Mouse (Mus musculus): ENCODE results near the gene Colgalt2.
"Not testable (repeated sequence)": the region's sequence is repeated elsewhere in the genome, so short reads cannot be mapped to it uniquely, and the experiment has no call there.

The Colgalt2 gene

DNA sequence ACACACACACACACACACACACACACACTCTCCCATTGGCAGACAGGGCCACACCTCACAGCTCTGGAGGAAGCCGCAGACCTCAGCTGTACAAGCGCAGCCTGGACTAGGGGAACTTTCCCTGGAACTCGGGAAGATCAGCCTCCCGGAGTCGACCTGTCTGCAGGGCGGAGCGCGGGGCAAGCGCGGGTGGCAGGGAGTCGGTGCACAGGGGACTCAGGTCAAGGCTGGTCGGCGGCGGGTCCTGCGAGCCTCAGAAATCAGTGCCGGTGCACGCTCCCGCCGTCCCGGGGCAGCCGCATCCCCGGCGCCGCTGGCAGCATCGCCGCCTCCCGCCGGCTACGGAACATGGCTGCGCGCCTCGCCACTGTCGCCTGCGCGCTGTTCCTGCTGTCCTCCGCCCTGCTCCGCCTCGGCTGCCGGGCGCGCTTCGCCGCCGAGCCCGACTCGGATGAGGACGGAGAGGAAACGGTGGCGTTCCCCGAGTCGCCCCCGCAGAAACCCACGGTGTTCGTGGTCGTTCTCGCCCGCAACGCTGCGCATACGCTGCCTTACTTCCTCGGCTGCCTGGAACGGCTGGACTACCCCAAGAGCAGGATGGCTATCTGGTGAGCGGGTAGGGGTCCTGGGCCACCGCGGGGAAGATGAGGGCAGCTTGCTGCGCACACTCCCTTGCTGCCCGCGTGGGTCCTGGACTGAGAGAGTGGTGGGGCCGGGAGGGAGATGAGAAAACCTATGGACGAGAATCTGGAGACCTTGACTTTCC, at the start of gene Colgalt2:
Gene Colgalt2 (plus strand): TSS at position 41 of the 766 bp plus-strand sequence.
- H3K36me3 ChIP-seq (ENCODE audit: insufficient read depth, low read length): no peaks in the 10 kb centered on the region
- H3K27me3 ChIP-seq (ENCODE audit: insufficient read depth, low read length): peaks cover 47% of the 10 kb centered on the region
- peak within 1 kb of the TSS; percentile 81 for H3K4me3 ChIP-seq (replicated peaks; ENCODE audit: low read length)
- H3K4me1 ChIP-seq (replicated peaks; ENCODE audit: low read depth, low read length): peaks cover 6% of the 10 kb centered on the region
- TF ChIP-seq NANOG (IDR thresholded peaks at IDR 0.05; ENCODE audit: borderline replicate concordance, low read length): no peak
- TF ChIP-seq CTCF (conservative IDR thresholded peaks at IDR 0.05; ENCODE audit: low read length): no peak
- TF ChIP-seq POU5F1 (IDR thresholded peaks at IDR 0.05; ENCODE audit: borderline replicate concordance, low read length): no peak
- H3K9me3 ChIP-seq (ENCODE audit: low read length): peaks cover 10% of the 10 kb centered on the region

DNA sequence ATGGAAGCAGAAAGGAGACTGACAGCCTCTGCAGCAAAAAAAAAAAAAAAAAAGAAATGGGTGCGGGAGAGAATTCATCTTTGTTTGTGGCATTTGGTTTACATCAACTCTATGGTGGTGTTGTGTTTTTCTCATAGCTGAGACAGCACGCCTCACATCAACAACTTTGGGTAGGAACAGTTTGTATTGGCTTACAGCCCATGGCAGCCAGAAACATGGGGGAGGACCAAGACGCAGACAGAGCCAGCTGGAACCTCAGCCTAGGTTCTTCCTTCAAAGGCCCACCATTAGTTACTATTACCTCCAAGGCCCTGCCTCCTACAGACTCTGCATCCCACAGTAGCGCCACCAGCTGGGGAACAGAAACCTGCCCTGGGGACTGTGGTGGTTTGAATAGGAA, 42.9 kb upstream of the Colgalt2 start:
- H3K4me3 ChIP-seq (replicated peaks; ENCODE audit: low read length): no peak overlapping the region
- H3K9me3 ChIP-seq (ENCODE audit: low read length): no peaks in the 10 kb centered on the region
- TF ChIP-seq NANOG (IDR thresholded peaks at IDR 0.05; ENCODE audit: borderline replicate concordance, low read length): no peak
- TF ChIP-seq CTCF (conservative IDR thresholded peaks at IDR 0.05; ENCODE audit: low read length): no peak
- no peak for TF ChIP-seq POU5F1 (IDR thresholded peaks at IDR 0.05; ENCODE audit: borderline replicate concordance, low read length)
- no peaks in the 10 kb centered on the region for H3K4me1 ChIP-seq (replicated peaks; ENCODE audit: low read depth, low read length)
- H3K27me3 ChIP-seq (ENCODE audit: insufficient read depth, low read length): no peaks in the 10 kb centered on the region
- H3K36me3 ChIP-seq (ENCODE audit: insufficient read depth, low read length): no peaks in the 10 kb centered on the region

DNA sequence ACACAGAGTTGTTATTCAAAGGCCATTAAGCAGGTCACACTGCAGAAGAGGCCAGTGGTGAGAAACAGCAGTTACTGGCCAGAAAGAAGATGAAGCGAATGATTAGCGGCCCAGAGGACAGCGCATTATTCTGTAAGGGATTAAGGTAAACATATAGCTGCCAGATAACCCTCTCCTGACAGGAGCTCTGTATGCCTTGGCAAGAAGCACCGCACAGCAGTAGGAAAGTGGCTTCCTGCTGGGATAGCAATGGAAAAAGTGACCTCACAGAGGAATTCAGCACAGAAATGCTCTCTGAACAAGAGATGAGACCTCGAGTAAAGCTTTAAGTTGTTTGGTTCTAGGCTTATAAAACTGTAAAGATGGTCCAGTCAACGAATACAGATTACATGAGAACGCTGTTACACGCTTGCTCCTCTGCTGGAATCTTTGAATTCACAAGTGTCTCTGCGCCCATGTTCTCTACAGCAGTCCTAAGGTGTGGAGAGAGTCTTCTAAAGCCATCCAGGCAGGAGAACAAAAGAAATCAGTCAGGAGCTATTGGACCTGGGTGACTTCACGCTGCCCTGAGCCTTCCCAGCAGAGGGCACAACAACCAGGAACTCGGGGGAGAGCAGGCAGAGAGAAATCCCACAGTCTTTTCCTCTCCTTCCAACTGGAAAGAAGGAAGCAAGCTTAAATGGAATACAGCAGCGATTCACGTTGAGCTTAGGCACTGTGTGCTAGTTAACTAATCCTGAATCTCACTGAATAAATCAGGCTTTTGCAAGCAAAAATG, 31.1 kb upstream of the Colgalt2 start:
- Histone ChIP-seq H3K4me3 (replicated peaks; ENCODE audit: low read length) (no peak overlapping the region), H3K9me3 (ENCODE audit: low read length) (no peaks in the 10 kb centered on the region), H3K36me3 (ENCODE audit: insufficient read depth, low read length) (peaks cover 18% of the 10 kb centered on the region), H3K27me3 (ENCODE audit: insufficient read depth, low read length) (no peaks in the 10 kb centered on the region), H3K4me1 (replicated peaks; ENCODE audit: low read depth, low read length) (no peaks in the 10 kb centered on the region)
- TF ChIP-seq CTCF (conservative IDR thresholded peaks at IDR 0.05; ENCODE audit: low read length) (no peak), NANOG (IDR thresholded peaks at IDR 0.05; ENCODE audit: borderline replicate concordance, low read length) (no peak), POU5F1 (IDR thresholded peaks at IDR 0.05; ENCODE audit: borderline replicate concordance, low read length) (no peak)

DNA sequence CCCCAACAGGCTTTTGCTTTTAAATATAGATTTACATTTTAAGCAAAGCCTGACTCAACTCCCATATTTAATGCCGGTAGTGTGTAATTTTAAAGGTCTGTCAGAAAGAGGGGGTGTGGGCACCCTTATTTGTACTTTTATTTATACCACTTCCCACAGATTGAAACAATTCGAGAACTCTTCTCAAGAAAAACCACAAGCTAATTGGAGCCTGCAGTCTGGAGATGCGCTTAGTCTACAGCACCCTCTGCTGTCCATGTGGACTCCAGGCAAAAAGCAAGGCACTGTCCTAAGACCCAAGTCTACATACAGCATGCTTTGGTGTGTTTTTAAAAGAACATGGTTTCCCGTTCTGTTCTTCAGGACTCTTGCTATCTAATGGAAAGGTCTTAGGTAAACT, 30.5 kb upstream of the Colgalt2 start:
- no peak for TF ChIP-seq NANOG (IDR thresholded peaks at IDR 0.05; ENCODE audit: borderline replicate concordance, low read length)
- TF ChIP-seq CTCF (conservative IDR thresholded peaks at IDR 0.05; ENCODE audit: low read length): peak; percentile 41
- H3K36me3 ChIP-seq (ENCODE audit: insufficient read depth, low read length): peaks cover 18% of the 10 kb centered on the region
- no peak overlapping the region for H3K4me3 ChIP-seq (replicated peaks; ENCODE audit: low read length)
- no peaks in the 10 kb centered on the region for H3K27me3 ChIP-seq (ENCODE audit: insufficient read depth, low read length)
- H3K4me1 ChIP-seq (replicated peaks; ENCODE audit: low read depth, low read length): no peaks in the 10 kb centered on the region
- H3K9me3 ChIP-seq (ENCODE audit: low read length): no peaks in the 10 kb centered on the region

DNA sequence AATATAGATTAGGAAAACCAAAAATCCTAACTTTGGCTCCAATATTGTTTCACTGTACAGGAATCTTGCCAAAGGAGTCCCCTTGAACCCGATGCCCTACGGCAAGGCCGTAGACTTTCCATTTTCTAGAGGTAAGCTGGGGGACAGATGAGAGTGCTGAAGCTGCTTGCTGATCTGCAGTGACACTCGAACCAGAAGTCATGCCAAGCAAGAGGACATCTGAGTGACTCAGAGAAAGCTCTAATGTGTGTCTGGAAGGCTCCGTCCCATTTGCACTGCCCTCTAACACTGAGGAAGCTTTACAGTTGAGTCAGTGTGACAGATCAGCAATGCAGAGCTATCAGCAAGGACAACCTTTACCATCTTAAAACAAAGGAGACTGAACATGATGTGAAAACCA, 21.3 kb upstream of the Colgalt2 start:
- TF ChIP-seq POU5F1 (IDR thresholded peaks at IDR 0.05; ENCODE audit: borderline replicate concordance, low read length) (no peak), CTCF (conservative IDR thresholded peaks at IDR 0.05; ENCODE audit: low read length) (no peak), NANOG (IDR thresholded peaks at IDR 0.05; ENCODE audit: borderline replicate concordance, low read length) (no peak)
- H3K4me1 ChIP-seq (replicated peaks; ENCODE audit: low read depth, low read length): no peaks in the 10 kb centered on the region
- peaks cover 38% of the 10 kb centered on the region for H3K36me3 ChIP-seq (ENCODE audit: insufficient read depth, low read length)
- H3K4me3 ChIP-seq (replicated peaks; ENCODE audit: low read length): no peak overlapping the region
- H3K9me3 ChIP-seq (ENCODE audit: low read length): no peaks in the 10 kb centered on the region
- H3K27me3 ChIP-seq (ENCODE audit: insufficient read depth, low read length): no peaks in the 10 kb centered on the region

DNA sequence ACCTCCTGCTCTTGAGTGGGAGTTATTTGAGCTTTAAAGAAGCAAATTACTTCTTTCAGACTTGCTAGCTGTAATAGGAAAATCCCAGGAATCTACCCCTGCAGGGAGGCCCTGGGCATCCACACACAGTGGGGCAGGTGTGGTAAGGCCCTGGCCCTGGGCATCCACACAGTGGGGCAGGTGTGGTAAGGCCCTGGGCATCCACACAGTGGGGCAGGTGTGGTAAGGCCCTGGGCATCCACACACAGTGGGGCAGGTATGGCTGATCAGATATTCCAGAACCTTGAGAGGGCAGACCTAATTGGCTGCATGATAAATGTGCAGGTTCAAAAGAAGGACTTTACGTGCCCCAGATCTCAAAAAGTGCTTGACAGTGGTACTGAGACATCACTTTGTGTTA, 15.0 kb upstream of the Colgalt2 start:
- no peaks in the 10 kb centered on the region for H3K9me3 ChIP-seq (ENCODE audit: low read length)
- peaks cover 25% of the 10 kb centered on the region for H3K36me3 ChIP-seq (ENCODE audit: insufficient read depth, low read length)
- peaks cover 3% of the 10 kb centered on the region; the same call in 1 of the 2 replicates for H3K4me1 ChIP-seq (replicated peaks; ENCODE audit: low read depth, low read length)
- peaks cover 5% of the 10 kb centered on the region; the same call in 1 of the 2 replicates for H3K27me3 ChIP-seq (ENCODE audit: insufficient read depth, low read length)
- no peak overlapping the region for H3K4me3 ChIP-seq (replicated peaks; ENCODE audit: low read length)
- TF ChIP-seq POU5F1 (IDR thresholded peaks at IDR 0.05; ENCODE audit: borderline replicate concordance, low read length): no peak
- TF ChIP-seq NANOG (IDR thresholded peaks at IDR 0.05; ENCODE audit: borderline replicate concordance, low read length): no peak
- no peak for TF ChIP-seq CTCF (conservative IDR thresholded peaks at IDR 0.05; ENCODE audit: low read length)

DNA sequence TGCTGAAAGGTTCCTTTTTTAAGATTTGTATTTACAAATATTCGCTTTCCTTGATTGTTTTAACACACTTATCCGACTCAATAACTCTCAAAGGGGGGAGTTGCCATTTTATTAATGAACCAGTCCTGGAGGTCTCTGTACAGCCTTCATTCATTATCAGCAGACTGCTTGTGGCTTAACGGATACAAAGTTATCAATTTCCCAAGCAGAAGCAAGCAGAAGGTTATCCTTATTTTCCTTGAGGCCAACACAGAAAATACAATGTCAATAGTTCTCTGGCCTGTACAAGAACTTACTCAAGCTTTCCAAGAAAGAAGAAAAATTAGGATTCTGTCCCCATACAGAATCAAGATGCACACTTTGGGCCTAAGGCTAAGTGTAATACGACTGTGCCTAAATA, 13.9 kb upstream of the Colgalt2 start:
- Histone ChIP-seq H3K4me3 (replicated peaks; ENCODE audit: low read length) (peak overlapping the region; percentile 90), H3K36me3 (ENCODE audit: insufficient read depth, low read length) (peaks cover 20% of the 10 kb centered on the region)
- not testable (repeated sequence) for H3K4me1 ChIP-seq (replicated peaks; ENCODE audit: low read depth, low read length); H3K9me3 ChIP-seq (ENCODE audit: low read length); H3K27me3 ChIP-seq (ENCODE audit: insufficient read depth, low read length)

DNA sequence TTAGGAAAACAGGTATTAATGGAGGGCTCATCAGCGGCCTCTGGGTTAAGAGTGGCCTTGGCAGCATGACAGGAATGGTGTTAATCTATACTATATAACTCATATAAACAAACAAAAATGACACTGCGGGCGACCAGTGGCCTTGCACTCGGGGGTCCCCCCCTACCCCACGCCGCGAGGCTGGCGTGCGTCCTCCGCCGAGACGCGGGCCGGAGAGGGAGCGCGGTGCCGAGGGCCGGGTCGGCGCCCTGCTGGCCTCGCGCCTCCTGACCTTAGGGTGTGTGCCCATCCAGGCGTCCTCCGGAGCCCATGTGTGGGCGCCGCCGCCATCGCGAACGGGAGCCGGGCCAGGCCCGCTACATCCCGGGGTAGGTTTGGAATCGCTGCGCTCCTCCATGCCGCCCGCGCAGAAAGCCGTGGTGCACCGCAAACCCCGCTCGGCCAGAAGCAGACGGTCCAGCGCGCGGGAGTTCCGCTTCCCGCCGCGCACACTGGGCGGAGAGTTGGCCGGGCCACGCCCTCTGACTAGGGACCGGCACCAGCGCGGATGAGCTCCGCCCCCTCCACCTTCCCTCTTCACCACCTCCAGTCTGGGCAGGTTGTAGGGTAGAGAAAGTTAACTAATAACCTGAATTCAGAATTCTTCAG, 13.3 kb upstream of the Colgalt2 start, which contains the start of gene Tsen15:
Gene Tsen15 (minus strand): TSS at position 501 of the 648 bp plus-strand sequence.
- Histone ChIP-seq H3K27me3 (ENCODE audit: insufficient read depth, low read length) (peaks cover 5% of the 10 kb centered on the region; the same call in 1 of the 2 replicates), H3K9me3 (ENCODE audit: low read length) (no peaks in the 10 kb centered on the region), H3K4me3 (replicated peaks; ENCODE audit: low read length) (peak within 1 kb of the TSS; percentile 90), H3K36me3 (ENCODE audit: insufficient read depth, low read length) (peaks cover 20% of the 10 kb centered on the region), H3K4me1 (replicated peaks; ENCODE audit: low read depth, low read length) (peaks cover 3% of the 10 kb centered on the region; the same call in 1 of the 2 replicates)
- TF ChIP-seq NANOG (IDR thresholded peaks at IDR 0.05; ENCODE audit: borderline replicate concordance, low read length) (no peak), CTCF (conservative IDR thresholded peaks at IDR 0.05; ENCODE audit: low read length) (no peak), POU5F1 (IDR thresholded peaks at IDR 0.05; ENCODE audit: borderline replicate concordance, low read length) (no peak)

Data from E14TG2a.4 (cell line).